Mouse (Mus musculus) myocyte (in vitro differentiated cells): Measurements from ENCODE around the gene Gm6993.

Experiments
- POLR2A ChIP-seq: IDR thresholded peaks from one replicate; pipeline ENCODE4 v1.6.1; 2011; ENCODE audit warnings: low read depth, mild to moderate bottlenecking, control low read depth, moderate library complexity; ENCODE audit not compliant: insufficient read length
- USF1 ChIP-seq: IDR thresholded peaks from one replicate; pipeline ENCODE4 v1.6.1; 2011; ENCODE audit warnings: low read depth, mild to moderate bottlenecking, control low read depth, moderate library complexity

DNA sequence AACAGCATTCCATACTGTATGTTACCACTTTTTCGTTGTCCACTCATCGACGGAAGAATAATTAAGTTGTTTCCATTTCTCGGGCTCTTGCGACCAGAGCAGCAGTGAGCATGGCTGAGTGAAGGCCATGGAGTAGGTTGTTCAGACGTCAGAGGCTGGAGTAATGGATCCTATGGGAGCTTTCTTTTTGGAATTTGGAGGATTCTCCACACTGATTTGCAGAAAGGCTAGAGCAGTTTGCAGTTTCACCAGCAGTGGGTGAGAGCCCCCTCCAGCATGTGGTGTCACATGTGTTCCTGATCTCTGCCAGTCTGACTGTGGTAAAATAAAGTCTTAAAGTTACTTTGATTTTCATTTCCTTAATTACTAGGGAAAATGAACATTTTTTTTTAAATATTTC is 25.6 kb upstream of the Gm6993 start:
- no peak for TF ChIP-seq USF1
- TF ChIP-seq POLR2A, result no peak
